Mouse (Mus musculus) adrenal gland, postnatal 4 days (tissue): Measurements from ENCODE around the gene Plpp1. TPM values are rescaled to one million over a fixed set of nuclear protein-coding genes. Genes with fewer than 3 reads are reported as not detected.

Experiments used
- DNase-seq, 2 experiments: peaks; one replicate each; pipeline ENCODE4 v3.0.0; 2021 to 2022; ENCODE audit warnings: low spot score in 2 of 2, mixed read lengths in 2 of 2
- long read RNA-seq, 2 experiments: library from polyadenylated mRNA; stranded (forward); transcript quantifications; one replicate each; pipeline ENCODE4 v2.0.0; 2021
- total RNA-seq, 2 experiments: library from RNA; stranded (reverse); gene quantifications; 2 replicates each; pipeline ENCODE4 v1.2.3; 2021

Gene Plpp1
- total RNA-seq = 100 to 1,000 TPM; 194 to 213 TPM
- long read RNA-seq, experiment 1, transcript Plpp1-201 (6 exons, 1,598 nt) = minor isoform, 53 of 307 reads
- long read RNA-seq, experiment 1, transcript Plpp1-202 (6 exons, 1,272 nt) = major isoform, 211 of 307 reads
- long read RNA-seq, experiment 1, partial matches to known transcripts = 6 of 307 reads
- long read RNA-seq, experiment 1, other reads (novel, unspliced or antisense) = 37 of 307 reads
- long read RNA-seq, experiment 2, transcript Plpp1-201 (6 exons, 1,598 nt) = minor isoform, 80 of 440 reads
- long read RNA-seq, experiment 2, transcript Plpp1-202 (6 exons, 1,272 nt) = major isoform, 293 of 440 reads
- long read RNA-seq, experiment 2, partial matches to known transcripts = 10 of 440 reads
- long read RNA-seq, experiment 2, other reads (novel, unspliced or antisense) = 57 of 440 reads

GRCm38 (mm10) chr13:112800597-112801380 is at the start of gene Plpp1:
TSS of gene Plpp1 (plus strand) at chr13:112800792.
- peak; percentile 95 to 96 for DNase-seq

- DNase-seq = no peak
Observed at GRCm38 (mm10) chr13:112751454-112752308, 48.9 kb upstream of the Plpp1 start.

- DNase-seq = no peak
Observed at GRCm38 (mm10) chr13:112752309-112752975, 48.1 kb upstream of the Plpp1 start.

- DNase-seq = no peak
Observed at GRCm38 (mm10) chr13:112753522-112753921, 47.1 kb upstream of the Plpp1 start.

- DNase-seq = no peak
Observed at GRCm38 (mm10) chr13:112754871-112755270, 45.7 kb upstream of the Plpp1 start.

GRCm38 (mm10) chr13:112755507-112756010 is 45.0 kb upstream of the Plpp1 start:
- DNase-seq = no peak

GRCm38 (mm10) chr13:112757395-112757794 is 43.2 kb upstream of the Plpp1 start:
- DNase-seq = no peak

GRCm38 (mm10) chr13:112758546-112759090 is 42.0 kb upstream of the Plpp1 start:
- no peak for DNase-seq

- no peak for DNase-seq
Observed at GRCm38 (mm10) chr13:112759364-112759763, 41.2 kb upstream of the Plpp1 start.

GRCm38 (mm10) chr13:112759777-112760537 is 40.6 kb upstream of the Plpp1 start:
- no peak for DNase-seq

- DNase-seq = no peak
Observed at GRCm38 (mm10) chr13:112760538-112760881, 40.1 kb upstream of the Plpp1 start.

- no peak for DNase-seq
Observed at GRCm38 (mm10) chr13:112761787-112762186, 38.8 kb upstream of the Plpp1 start.

- no peak for DNase-seq
Observed at GRCm38 (mm10) chr13:112762548-112762947, 38.0 kb upstream of the Plpp1 start.

GRCm38 (mm10) chr13:112763531-112764091 is 37.0 kb upstream of the Plpp1 start:
- DNase-seq = no peak

GRCm38 (mm10) chr13:112764556-112764955 is 36.0 kb upstream of the Plpp1 start:
- no peak for DNase-seq

- DNase-seq = no peak
Observed at GRCm38 (mm10) chr13:112765654-112766053, 34.9 kb upstream of the Plpp1 start.

GRCm38 (mm10) chr13:112770528-112771328 is 29.9 kb upstream of the Plpp1 start:
- DNase-seq = peak in 1 of 2 experiments; percentile 43

- no peak for DNase-seq
Observed at GRCm38 (mm10) chr13:112771447-112772208, 29.0 kb upstream of the Plpp1 start.
